Mouse (Mus musculus) small intestine, adult 2 months (tissue): ENCODE results near the gene Nalcn. TPM values are rescaled to one million over a fixed set of nuclear protein-coding genes. Genes with fewer than 3 reads are reported as not detected.

Source experiments
- H3K27ac ChIP-seq: fragments of 200-500 bp; 2 replicates; pipeline ENCODE4 v1.5.1; 2012; ENCODE audit warnings: low read depth, low read length, control low read depth, inconsistent platforms; ENCODE audit not compliant: insufficient read depth
- H3K27me3 ChIP-seq: fragments of 200-500 bp; 2 replicates; pipeline ENCODE4 v1.6.1; 2012; ENCODE audit warnings: mild to moderate bottlenecking, moderate library complexity, low read length, inconsistent platforms; ENCODE audit not compliant: control insufficient read depth, insufficient read depth
- H3K36me3 ChIP-seq: fragments of 200-500 bp; 2 replicates; pipeline ENCODE4 v1.6.1; 2012; ENCODE audit warnings: mild to moderate bottlenecking, low read length, control low read depth, inconsistent platforms; ENCODE audit not compliant: control insufficient read depth, insufficient read depth
- H3K4me1 ChIP-seq: fragments of 200-500 bp; 2 replicates; pipeline ENCODE4 v1.6.1; 2012; ENCODE audit warnings: low read length, inconsistent platforms, mixed read lengths; ENCODE audit not compliant: control insufficient read depth, insufficient read depth, insufficient read length
- H3K4me3 ChIP-seq: fragments of 200-500 bp; 2 replicates; pipeline ENCODE4 v1.5.1; 2012; ENCODE audit warnings: low read depth, mild to moderate bottlenecking, control low read depth, inconsistent platforms, low read length, moderate library complexity
- CTCF ChIP-seq: fragments of 200-500 bp; IDR thresholded peaks from 2 replicates; pipeline ENCODE4 v1.5.1; 2012; ENCODE audit warnings: low read depth, mild to moderate bottlenecking, control low read depth, inconsistent platforms, low read length, moderate library complexity, mixed read lengths; ENCODE audit not compliant: insufficient replicate concordance, insufficient read length; ENCODE audit errors: extremely low read depth
- POLR2A ChIP-seq: fragments of 200-500 bp; IDR thresholded peaks from 2 replicates; pipeline ENCODE4 v1.6.1; 2012; ENCODE audit warnings: low read depth, mild to moderate bottlenecking, control low read depth, inconsistent platforms, low read length, moderate library complexity
- WGBS: fragments of 180-500 bp; shearing (Covaris S2); methylation state at CpG from one replicate; pipeline ENCODE4 v1.1.7; 2018; 5-methylcytosine and 5-hydroxymethylcytosine counted together
- polyA plus RNA-seq: library from polyadenylated mRNA; depleted of rRNA; stranded (reverse); fragments of >200 nt; gene quantifications from 2 replicates; pipeline ENCODE4 v1.2.3, GENCODE M21; 2012; rRNA removed

Nalcn gene
- polyA plus RNA-seq, 1 experiment: 0.03 TPM

DNA sequence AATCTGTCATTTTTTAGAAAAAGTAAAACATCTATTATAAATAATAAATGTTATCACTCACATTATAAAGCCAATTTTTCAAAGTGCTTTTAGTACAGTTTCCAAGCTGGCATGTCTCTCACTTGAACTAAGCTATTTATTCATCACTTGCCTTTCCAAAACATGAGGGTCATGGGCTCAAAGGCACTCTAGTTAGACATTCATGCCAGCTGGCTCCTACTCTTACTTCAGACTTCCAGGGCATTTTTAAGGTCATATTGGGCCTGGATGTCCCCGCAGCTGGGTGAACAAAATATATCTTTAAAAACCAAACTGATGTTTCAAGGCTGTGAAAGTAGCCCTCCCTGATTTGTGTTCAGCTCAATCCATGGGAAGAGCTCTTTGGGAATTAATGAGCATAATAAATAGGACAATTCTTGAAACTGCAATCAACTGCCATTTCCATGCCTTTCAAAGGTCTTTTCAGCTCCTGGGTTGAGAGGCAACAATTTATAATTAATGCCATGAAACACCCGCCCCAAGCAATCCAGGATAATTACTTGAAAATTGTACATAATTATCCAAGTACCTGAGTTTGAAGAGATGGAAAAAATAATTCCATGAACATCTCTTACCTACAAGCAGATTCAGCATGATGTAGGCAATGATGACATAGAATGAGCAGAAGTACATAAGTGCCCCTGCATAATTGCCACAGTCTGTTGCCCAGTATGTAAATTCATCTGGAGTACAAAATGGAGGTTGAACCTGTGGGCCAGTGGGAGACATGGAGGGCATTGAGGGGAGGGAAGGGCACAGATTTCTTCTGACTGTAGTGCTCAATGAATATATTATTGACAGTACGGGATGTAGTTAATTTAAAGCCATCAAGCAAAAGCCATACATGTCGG, 335.6 kb downstream of the Nalcn start:
- Histone ChIP-seq H3K27ac (no peak overlapping the region), H3K27me3 (no peaks in the 10 kb centered on the region), H3K36me3 (no peaks in the 10 kb centered on the region), H3K4me3 (no peak overlapping the region), H3K4me1 (no peaks in the 10 kb centered on the region)
- no peak for TF ChIP-seq POLR2A
- WGBS: 82% methylated on average over 4 of the region's 4 CpGs

DNA sequence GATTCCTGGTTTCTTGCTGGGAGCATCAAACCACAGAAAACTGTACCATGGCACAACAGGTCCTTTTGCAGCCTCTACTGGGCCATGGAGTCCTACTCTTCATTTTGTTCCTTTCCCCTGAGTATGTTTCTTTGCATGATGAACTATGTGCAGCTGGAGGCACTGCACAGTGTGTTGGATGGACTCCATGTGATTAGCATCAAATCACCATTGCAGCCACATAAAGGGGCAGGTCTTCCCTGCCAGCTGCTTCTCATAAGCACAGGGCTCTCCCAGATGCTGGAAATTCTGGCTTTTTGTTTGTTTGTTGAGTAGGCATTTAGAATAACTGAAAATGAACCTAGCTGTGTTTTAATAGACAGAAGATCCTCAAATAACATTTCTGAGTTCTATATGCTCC, 344.8 kb downstream of the Nalcn start:
- no peak overlapping the region for H3K4me3 ChIP-seq
- no peak overlapping the region for H3K27ac ChIP-seq
- no peaks in the 10 kb centered on the region for H3K27me3 ChIP-seq
- H3K36me3 ChIP-seq: no peaks in the 10 kb centered on the region
- no peaks in the 10 kb centered on the region for H3K4me1 ChIP-seq
- TF ChIP-seq CTCF (no peak), POLR2A (no peak)

DNA sequence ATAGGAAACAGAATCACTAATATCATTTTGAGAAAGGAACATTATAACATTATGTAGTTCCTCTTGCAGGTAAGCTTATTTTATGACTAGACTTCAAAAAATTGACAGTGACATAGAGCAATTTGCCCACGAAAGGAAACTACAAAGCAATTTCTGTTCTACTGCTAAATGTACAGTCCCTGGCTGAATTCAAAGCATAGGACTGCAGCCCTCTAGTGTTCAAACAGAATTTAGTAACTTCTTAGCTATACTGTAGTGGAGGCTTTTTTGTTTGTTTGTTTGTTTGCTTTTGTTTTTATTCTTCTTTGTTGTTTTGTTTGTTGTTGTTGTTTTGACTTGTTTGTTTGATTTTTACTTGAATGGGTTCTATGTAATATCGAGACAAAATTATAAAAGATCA, 354.8 kb downstream of the Nalcn start:
- no peak overlapping the region for H3K4me3 ChIP-seq
- no peaks in the 10 kb centered on the region for H3K27me3 ChIP-seq
- H3K36me3 ChIP-seq: no peaks in the 10 kb centered on the region
- no peaks in the 10 kb centered on the region for H3K4me1 ChIP-seq
- no peak for TF ChIP-seq POLR2A
- no peak for TF ChIP-seq CTCF
- 65% methylated on average over 2 of the region's 2 CpGs for WGBS
- no peak overlapping the region for H3K27ac ChIP-seq

DNA sequence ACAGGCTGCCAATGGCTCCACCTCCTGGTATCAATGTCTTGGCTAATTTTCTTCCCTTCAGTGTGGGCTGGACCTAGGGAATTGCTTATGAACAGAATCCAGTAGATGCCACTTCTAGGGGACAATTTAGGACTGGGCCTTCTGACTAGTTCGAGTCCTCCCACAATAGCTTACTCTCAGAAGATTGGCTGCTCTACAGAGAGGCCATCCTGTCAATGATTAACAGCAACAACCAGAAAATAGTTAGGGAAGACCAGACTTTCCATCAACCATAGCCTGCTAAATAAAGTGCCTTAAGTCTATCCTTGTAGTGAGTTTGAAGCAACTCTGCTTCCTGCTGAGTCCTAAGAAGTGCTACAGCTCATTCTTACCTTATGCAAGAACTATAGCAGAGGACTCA, 386.2 kb downstream of the Nalcn start:
- TF ChIP-seq POLR2A (no peak), CTCF (no peak)
- no peaks in the 10 kb centered on the region for H3K36me3 ChIP-seq
- H3K4me1 ChIP-seq: no peaks in the 10 kb centered on the region
- no peak overlapping the region for H3K4me3 ChIP-seq
- 13% methylated on average over 1 of the region's 1 CpGs for WGBS
- no peak overlapping the region for H3K27ac ChIP-seq
- no peaks in the 10 kb centered on the region for H3K27me3 ChIP-seq

DNA sequence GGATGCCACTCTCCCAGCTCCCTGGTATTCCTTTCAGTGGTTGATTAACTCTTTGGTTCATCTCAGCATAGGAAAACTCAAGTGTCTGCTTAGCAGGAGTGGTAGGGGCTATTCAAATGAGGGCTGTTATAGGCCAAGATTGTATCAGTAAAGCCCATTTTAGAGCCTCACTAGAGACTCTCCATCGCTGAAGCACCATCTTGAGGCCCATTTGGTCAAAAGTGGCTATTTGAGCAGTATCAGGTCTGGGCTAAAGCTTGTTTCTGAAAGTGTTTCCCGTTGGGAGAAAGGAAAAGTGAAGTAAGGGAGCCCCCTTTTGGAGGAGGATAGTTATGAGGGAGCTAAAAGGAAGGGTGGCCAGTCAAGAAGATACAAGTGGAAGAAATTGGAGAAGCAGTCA, 387.0 kb downstream of the Nalcn start:
- Histone ChIP-seq H3K4me3 (no peak overlapping the region), H3K4me1 (no peaks in the 10 kb centered on the region), H3K27ac (no peak overlapping the region), H3K27me3 (no peaks in the 10 kb centered on the region), H3K36me3 (no peaks in the 10 kb centered on the region)
- WGBS: 12% methylated on average over 2 of the region's 2 CpGs
- TF ChIP-seq POLR2A: no peak
- TF ChIP-seq CTCF: no peak

DNA sequence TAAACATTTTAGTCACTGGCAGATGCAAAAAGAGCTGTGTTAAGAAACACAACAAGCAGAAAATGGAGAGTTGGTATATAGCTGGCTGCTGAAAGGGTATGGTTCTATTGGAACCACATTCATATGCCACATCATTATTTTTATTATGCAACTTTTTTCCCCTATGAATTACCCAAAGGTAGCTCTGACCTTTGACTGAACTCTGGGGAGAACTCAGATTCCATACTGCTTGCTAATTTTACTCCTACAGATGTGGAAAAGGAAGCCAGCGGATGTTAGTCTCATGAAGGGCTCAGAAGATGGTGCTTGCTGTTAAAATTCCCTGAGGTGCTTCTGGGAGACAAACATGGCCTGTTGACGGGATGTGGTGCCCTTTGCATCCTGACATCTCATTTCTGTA, 389.9 kb downstream of the Nalcn start:
- no peak overlapping the region for H3K27ac ChIP-seq
- no peak overlapping the region for H3K4me3 ChIP-seq
- H3K4me1 ChIP-seq: no peaks in the 10 kb centered on the region
- WGBS: 79% methylated on average over 2 of the region's 2 CpGs
- TF ChIP-seq CTCF: no peak
- H3K36me3 ChIP-seq: no peaks in the 10 kb centered on the region
- H3K27me3 ChIP-seq: no peaks in the 10 kb centered on the region

DNA sequence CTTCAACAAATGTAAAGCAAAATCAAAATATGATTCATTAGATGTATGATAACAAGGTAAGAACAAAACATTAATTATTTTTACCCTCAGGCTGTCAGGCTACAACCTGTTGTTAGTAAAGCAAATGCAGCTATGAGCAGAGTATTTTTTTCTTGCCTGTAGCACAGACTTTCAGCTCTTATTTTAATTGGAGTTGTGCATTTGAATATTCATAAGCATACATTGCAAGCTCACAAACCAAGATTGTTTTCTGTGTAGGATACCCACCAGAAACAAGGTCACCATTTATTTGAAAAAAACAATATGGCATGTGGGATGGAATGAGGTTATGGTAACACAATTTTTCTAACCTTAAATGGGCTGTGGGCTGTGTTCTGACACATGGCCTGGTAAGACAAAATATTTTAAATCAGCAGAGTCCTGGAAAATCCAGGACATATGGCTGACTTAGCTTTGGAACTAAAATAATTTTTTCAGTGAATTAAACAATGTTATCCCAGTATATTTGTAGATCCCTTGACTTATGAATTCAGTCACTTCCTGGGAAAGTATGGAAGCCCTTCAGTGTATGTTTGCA, 394.2 kb downstream of the Nalcn start:
- H3K4me1 ChIP-seq: no peaks in the 10 kb centered on the region

More for the DNA sequence above, 394.2 kb downstream of the Nalcn start:
- H3K27me3 ChIP-seq: no peaks in the 10 kb centered on the region
- no peaks in the 10 kb centered on the region for H3K36me3 ChIP-seq
- H3K4me3 ChIP-seq: no peak overlapping the region
- TF ChIP-seq CTCF (no peak), POLR2A (no peak)
- H3K27ac ChIP-seq: no peak overlapping the region

Other genes with a start within 250 kb of the Nalcn start
- gene Itgbl1, start 32.8 kb upstream of the Nalcn start, polyA plus RNA-seq: 0.15 TPM in 1 of 2 replicates, not detected in the other